Mouse (Mus musculus) thymus, postnatal 4 days (tissue): Measurements from ENCODE around the gene Kxd1.

Source experiments
- DNase-seq: peaks from one replicate; pipeline ENCODE4 v3.0.0; 2021

Kxd1 gene

DNA sequence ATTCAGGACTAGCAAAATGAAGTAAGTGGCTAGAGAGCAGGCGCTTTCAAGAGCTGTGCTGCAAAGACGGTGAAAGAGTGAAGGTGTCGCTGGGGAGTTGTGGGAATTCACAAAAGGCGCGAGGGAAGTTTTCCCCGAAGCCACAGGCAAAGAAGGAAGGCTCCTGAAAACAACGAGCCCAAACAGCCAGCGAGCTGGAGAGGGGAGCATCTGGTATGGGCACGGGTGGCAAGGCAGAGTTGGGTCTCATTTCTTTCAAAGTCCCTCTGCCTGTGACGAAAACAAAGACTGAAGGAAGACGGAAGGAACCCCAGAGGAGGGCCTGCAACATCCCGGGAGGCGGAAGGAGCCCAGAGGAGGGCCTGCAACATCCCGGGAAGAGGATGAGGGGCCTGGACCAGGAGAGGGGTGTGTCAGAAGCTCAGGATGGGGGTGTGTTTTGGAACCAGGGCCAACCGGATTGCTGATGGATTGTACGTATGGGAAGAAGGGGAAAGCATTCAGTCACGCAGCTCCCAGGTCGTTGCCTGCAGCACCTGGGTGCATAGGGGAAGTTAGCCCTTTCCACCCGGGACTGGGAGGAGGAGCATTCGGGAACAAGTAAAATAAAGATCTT, 36.8 kb downstream of the Kxd1 start:
- no peak for DNase-seq

DNA sequence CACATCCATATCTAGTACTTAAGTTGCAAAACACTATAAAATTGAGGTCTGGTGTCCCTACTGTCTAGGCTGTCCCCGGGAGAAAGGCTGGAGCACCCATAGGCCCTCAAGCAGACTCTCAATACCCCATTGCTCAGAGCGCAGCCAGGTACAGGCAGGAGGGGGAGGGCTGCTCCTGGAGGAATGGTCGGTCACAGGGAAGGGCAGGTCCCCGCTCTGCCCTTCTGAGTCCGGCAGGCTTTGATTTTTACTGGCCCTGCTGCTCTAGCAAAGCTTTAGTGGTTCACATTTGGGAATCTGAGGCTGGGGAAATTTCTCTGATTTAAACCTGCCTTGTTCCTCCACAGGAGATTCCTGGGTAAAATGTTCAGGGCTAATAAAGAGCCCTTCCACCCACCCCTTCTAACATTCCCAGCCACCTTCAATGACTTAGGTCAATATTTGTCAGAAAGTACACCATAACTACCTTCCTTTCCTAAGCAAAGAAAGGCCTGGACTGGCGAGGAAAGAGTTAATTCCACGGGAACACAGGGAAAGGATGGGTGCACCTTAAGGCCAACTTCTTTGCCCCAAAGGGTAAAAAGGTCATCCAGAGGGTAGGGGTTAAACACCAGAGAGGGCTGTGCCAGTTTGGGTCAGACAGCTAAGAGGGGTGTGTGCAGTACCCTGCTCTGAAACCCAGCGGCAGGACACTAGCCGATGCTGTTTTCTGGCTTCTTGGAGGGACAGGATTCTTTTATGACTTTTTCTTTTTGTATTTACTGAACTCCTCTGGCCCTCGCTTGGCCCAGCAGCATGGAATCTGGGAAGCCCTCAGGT, 37.5 kb downstream of the Kxd1 start:
- DNase-seq, result no peak

DNA sequence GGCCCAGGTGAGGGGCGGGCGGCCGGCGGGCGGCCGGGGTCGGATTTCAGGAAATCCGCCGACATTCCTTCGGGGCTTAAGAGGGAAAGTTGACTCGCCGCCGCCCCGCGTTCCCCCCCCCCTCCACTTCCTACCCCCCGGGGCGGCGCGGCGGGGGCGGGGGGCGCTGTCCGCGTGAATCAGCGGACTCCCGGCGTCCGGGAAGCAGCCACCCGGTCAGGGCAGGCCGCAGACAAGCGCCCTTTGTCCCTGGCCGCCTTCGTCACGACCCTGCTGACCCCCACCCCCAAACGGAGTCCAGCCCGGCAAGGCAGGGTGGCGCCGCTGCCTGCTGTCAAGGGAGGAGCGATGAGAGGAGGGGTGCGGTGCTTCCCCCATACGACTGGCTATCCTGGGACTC, 38.2 kb downstream of the Kxd1 start:
- no peak for DNase-seq

DNA sequence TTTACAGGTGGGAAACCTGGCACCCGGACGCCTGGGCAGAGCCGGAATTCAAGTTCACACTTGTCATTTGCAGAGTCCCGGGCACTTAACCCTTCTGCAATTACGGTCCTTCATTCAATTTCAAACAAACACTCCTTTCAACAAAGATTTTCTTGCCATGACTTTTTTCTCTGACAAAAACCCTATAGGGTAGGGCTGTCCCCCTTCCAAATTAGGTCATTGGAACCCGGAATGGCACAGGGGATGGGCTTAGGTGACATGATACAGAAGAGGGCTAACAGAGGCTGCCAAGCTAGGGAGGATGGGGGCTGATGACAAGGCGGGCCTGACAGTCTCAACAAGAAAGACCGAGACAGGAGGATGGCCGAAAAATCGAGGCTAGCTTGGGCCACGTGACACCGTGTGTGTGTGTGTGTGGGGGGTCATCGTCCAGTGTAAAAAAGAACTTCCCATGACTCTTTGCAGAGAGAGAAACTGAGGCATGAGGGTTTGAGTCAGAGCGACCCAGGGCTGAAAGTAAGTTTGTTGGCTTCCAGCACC, 38.8 kb downstream of the Kxd1 start:
- no peak for DNase-seq

DNA sequence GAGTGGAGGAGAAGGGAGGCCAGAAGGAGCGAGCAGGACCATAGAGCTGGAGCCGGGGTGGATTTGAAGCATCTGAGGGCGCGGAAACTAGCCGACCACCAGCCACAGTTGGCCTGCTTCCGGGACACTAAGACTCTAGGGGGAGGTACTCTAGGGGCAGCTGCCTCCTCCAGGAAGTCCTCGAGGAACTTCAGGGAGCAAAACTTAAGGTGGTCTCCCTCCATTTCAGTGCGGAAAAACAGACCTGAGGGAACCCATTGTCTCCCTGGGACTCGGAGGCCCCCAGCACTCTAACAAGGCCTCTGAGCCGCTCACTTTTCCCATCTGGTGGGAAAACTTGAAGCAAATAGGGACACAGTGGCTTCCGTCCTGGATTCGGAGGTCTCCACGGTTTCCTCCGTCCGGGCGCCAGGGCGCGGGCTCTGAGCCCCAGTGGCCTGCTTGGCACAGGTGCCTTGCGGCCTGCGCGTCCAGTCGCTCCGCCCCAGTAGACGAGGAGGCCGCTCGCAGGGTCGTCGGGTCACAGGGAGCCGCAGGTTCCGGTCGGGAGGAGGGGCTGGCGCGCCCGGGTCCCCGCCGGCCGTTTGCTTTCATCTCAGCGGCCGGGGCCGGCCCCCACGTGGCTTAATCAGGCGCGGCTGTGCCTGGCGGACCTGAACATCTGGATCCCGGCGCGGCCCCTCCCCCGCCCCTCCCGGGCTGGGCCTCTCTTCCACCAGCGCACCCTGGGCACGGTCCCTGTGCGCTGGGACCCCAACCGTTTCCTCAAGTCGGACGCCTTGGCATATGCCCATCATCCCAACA, 39.6 kb downstream of the Kxd1 start:
- DNase-seq, result peak; percentile 44

DNA sequence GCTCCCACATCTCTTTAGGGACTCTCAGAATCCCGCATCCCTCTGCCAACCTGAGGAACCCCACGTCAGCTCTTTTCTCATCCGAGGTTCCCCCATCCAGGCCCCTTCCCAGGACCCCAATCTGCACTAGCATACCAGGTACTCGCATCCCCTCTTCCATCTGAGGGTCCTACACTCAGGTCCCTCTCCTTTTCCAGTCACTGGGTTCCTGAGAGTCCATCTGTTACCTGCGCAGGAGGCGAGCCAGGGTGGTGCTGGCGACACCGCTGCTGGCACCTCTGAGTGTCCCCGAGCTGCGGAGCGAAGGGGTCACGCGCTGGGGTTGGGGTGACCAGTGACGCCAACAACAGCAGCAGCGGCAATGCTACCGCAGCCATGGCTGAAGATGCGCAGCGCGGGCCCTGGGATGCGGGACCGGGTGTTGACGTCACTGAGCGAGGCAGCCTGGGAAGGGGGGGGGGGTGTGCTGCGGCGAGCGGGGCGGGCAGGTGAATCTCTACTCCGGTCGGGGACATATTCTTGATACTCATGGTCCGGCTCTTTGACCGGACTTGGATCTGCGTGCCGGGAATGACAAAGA, 40.7 kb downstream of the Kxd1 start, which contains the start of gene Tmem59l:
Gene Tmem59l, minus strand, starts transcription at position 418 of the 580 bp plus-strand sequence.
- DNase-seq, result no peak

DNA sequence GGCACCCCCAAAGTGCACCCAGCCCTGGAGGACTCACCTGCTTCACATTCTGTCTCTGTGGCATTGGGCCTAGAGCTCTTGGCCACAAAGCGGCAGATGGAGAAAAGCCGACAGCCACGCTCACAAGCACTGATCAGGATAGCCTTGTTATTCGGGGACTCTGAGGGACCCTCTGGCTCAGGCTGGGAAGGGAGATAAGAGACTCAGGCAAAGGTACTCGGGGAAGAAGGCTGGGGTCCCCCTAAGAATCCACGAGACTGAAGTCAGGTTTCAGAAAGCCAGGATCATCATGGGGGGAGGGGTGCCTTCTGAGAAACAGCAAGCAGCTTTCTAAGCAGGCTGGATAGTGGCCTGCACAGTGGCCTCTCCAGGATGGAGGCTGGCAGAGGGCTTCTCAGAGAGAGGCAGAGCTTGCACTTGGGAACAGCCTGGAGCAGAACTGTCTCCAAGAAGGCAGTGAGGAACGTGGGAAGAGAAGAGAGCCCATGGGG, 41.5 kb downstream of the Kxd1 start:
- no peak for DNase-seq

DNA sequence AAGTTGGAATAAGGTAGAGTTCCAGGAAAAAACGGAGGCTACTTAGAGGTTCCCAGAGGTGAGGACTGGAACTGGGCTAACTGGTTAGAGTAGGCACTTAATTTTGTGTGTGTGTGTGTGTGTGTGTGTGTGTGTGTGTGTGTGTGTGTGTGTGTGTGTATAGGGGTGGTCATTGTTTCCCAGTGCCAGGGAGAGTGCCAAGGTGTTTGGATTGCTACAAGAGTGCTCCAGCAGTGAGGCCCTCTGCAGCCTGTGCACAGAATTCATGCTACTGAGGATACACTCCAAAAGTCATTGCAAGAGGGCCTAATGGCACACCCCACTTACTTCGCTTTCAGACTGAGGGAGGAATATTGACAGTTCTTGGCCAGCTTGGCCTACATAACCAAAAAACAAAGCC, 44.8 kb downstream of the Kxd1 start:
- no peak for DNase-seq

DNA sequence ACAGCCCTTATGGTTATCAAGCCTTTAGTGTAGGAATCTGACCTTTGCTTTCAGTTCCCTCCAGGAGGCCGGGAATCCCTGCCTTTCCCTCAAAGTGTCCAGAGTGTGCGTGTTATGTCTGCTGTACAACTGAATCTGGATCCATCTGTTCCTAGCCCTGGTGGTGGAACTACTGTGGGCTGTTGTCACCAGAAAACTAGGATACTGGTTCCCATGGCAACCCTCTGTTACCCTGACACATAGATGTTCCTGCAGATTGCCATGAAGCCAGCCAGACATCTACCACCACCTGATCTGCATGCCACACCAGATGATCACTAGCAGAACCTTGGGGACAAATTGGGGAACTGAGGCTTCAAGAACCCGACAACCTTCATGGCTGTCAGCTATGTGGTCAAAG, 45.8 kb downstream of the Kxd1 start:
- DNase-seq, result no peak

DNA sequence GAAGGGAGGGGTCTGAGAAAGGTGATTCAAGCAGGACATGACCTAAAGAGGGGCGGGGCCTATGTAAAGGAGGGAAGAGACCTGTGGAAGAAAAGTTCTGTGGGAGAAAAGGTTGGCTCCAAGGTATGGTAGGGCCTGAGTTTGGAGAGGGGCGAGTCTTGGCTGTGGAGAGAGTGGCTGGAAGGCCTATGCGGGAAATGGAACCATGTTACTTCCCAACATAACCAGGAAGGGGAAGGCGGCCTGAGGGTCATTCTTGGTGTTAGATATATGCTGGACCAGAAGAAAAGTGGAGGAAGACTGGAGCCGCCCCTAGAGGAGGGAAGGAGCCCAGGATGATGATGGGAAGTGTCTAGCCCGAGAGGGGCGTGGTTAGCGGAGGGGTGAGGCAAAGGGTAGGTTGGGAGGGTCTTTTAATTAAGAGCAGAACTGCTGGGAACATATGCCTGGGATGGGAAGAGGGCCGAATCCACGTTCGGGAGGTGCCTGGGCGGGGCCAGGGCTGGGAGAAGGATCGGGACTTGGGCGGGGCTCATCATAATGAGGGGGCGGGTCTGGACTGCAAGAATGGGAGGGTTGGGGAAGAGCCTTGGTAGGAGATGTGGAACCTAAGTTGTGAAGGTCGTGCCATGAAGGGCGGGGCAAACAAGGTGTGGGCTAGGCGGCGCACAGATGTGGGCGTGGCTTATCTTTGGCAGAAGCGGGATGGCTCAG, 50.3 kb downstream of the Kxd1 start:
- DNase-seq, result peak; percentile 47

DNA sequence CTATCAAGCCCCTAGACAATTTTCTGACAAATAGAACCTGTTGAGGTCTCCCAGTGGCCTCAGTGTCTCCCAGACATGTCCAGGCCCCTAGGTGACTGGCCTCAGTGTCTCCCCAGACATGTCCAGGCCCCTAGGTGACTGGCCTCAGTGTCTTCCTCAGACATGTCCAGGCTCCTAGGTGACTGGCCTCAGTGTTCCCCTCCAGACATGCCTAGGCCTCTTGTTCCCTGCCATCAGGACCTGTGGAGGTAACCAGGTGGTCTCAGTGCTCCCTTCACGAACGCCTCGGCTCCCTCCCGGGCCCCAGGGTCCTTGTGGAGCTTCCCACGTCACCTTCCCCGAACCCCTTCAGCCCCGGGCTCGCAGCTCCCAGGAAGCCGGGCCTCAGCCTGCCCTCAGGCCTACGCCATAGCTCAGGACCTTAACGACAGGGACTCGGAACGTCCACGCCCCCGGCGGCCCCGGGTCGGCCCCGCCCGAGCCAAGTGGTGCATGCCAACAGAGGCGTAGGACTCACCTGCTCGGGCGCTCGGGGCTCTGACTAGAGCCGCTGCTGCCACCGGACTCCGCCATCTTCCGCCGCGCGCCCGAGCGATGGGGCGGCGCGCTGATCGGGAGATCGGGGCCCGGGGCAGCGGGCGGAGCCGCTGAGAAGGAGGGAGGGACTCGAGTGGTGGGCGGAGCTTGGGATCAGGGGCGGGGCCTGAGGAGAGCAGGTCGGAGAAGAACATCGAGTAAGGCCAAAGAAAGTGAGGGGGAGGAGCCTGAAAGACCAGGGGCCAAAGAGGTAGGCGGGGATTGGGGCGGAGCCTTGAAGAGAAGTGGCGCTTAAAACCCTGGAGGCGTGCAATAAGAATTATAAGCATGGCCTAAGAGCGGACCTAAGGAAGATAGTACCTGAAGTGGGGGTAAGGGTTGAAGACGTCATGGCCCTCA, 51.2 kb downstream of the Kxd1 start, which contains the start of gene Klhl26:
Gene Klhl26, minus strand, starts transcription at position 636 of the 936 bp plus-strand sequence.
- peak; percentile 97 for DNase-seq

DNA sequence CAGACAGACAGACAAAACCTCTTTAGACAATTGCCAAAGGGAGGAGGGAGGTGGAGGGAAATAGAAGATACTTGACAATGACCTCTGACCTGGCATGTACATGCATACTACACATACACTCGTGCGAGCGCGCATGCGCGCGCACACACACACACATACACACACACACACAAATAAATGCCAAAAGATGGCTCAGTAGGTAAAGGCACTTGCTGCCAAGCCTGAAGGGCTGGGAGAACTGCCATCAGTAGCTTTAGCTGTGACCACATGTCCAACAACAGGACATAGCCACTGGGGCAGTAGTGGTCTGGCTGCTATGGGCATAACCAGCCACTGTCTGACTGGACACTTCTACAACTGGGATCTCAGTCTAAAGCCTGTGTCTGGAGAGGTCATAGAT, 55.9 kb downstream of the Kxd1 start:
- no peak for DNase-seq

DNA sequence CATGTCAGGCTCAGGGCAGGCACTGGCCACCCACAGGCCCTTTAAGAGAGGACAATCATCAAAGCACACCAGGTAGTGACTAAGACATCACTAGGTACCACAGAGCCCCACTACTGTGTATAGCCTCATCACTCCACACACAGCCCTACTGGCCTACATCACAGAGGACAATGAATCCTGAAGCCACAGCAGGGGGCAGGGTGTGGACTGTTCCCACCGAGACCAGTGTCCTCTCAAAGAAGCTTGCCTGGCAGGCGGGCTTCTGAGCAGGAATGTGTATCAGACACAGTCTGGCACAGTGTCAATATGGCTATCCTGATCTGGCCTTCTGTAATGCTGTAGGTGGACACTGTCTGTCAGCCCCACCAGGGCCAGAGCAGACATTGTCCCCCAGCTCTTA, 57.8 kb downstream of the Kxd1 start:
- no peak for DNase-seq

DNA sequence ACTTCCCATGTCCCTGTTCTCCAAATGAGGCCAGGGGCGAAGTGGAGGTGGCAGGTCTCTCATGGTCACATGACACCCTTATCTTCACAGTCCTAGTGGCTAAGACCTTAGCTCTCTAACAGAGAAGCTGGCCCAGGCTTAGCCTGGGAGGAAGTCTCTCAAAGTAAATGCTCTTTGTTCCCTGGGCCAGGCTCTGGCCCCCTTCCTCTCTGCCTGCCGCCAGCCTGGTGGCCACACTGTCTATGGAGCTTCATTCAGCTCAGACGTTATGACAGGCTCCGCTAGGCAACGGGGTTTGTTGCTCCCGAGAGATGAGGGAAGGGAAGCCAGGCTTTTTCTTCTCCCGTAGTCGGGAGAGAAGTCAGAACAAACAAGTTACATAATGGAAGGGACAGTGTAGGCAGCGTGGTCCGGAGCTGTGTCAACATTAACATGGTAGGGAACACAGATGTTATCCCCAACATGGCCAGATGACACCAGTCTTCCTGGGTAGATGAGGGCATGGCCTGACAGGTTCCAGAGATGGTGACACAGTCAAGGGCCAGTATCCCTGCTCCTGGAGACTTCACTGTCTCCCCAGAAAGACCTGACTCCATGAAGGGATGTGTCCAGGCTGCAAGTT, 58.4 kb downstream of the Kxd1 start:
- DNase-seq, result no peak

DNA sequence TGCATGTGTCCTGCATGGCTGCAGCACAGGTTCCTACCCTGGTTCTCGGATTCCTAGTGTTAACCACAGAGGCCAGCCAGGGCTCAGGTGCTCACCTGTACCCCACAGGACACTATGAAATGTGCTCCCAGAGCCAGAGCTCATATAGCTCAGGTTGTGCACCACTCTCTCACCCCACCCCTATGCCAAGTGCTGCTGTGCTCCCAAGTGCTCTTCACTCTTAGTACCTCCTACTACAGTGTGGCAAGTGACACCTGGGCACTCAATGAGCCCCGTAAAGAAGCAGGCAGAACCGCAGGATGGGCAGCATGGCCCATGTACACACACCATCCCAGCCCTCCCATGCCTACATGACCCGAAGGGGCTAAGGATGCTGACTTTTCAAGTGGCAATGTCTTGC, 59.0 kb downstream of the Kxd1 start:
- DNase-seq, result no peak

DNA sequence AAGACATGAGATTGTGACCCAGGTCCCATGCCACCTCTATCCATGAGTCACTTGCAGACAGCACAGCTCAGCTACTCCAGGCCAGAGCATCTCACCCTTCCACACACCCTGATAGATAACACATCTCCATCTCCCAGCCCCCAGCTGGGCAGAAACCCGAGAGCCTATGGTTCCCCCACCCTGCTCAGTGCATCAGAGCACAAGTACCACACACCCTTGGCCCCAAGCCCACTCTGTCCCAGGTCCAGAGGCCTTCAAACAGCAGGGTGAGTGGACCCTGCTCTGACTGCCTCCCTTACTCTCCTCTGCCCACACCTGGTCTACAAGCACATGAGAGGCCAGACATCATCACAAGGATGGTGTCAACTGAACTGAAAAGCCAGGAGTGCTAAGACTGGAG, 59.8 kb downstream of the Kxd1 start:
- no peak for DNase-seq

DNA sequence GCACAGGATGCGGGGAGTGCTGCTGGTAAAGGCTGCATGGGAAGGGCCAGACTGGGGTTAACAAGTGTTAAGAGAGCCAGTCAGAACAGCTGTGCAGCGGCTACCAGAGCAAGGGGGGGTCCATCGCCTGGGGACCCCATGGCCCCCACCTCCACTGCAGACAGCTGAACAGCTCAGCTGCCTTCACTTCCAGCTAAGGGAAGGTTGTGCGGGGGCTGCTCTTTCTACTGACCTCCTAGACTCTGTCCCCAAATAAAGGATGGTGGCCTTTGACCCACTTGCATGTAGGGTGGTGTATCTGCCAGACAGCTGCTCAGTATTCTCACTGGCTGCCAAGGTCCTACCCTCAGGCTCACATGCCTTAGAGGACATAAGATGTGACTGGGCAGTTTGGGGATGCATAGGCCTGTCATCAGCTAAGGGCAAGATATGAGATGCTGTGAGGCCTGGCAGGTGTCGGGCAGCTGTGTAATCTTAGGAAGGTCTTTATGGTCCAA, 60.5 kb downstream of the Kxd1 start:
- no peak for DNase-seq

DNA sequence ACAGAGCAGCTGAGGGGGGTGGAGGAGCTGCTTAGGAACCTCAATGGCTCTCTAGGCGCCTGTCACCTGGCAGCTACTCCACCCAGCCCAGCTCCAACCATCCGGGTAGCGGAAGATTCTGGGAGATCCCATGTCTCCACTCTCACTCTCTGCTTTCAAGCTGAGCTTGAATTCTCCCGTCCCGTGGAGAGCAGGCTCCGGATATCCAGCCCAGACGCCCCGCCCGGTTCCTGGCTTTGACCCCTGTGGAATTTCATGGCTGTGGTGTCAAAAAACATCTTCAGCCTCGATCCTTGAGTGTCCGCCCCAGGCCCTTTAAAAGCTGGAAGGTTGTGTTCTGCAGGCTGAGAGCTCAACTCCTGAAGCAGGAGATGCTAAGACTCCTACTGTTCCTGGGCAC, 61.0 kb downstream of the Kxd1 start:
- DNase-seq, result no peak

DNA sequence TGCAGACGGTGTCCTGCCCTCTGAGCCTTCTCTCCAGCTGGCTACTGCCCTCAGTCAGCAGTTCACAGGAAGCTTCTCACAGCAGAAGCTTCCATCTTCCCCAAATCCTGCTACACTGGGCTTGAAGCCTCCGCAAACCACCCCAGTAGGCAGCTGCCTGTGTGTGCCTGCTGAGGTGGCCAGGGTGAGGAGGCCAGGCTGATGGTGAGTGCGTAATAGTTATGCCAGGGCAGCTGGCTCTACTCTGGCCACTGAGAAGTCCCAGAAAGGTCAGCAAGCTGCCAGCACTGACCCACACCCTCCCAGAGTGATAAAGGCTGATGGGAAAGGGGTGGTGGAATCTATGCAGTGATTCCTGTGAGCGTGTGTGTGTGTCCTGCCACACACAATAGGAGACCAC, 61.5 kb downstream of the Kxd1 start:
- no peak for DNase-seq

DNA sequence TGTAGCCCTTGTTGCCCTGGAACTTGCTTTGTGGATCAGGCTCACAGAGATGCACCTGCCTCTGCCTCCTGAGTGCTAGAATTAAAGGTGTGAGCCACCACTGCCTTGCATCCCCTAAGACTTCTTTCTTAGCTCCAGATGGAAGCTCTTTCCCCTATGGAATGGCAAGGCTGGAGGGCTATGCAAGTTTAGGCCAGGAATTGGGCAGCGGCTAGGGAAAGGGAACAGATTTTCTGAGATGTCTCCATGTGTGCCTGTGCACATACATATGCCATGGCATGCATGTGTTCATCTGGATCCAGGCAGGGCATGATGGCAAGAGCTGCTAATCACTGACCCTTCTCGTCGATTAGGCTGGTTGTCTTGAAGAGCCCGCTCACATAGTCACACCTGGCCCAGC, 62.1 kb downstream of the Kxd1 start:
- no peak for DNase-seq
